Mouse (Mus musculus): ENCODE results near the gene Ccdc71. TPM values are rescaled to one million over a fixed set of nuclear protein-coding genes. Genes with fewer than 3 reads are reported as not detected.

Gene Ccdc71
- polyA plus RNA-seq, 1 experiment from 2014 or later = 29.4 TPM

DNA sequence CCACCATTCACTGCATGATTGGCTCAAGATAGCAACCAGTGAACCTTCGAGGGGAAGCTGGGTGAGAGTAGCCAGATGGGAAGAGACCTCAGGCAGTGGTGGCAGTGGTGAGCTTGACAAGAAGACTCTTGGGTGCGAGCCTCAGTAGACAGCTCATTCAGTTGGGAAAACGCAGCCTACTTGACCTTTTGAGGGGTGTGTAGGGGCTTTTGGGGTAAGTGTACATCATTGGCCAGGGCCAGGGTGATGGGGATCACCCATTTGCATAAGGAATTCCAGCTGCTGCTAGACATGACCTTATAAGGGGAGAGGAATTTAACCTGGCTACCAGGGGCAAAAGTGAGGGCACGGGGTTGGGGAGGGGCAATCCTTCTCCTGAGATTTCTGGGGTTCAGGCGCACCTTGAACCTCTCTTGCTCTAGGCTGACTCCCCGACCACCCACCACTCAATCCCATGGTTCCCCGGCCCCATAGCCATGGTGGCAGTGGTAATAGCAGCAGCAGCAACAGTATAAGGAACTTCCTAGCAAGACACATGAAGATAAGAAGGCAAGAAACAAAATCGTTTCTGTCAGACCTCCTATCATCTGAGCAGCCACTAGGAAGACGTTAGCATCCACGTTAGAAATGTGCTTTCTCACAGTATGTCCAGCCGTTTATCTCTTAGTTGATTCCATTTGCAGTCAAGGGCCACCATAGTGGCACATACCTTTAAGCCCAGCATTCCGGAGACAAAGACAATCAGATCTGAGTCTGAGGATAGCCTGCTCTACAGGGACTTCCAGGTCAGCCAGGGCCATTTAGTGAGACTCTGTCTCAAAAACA lies 4.4 kb upstream of the Ccdc71 start:
- H3K36me3 ChIP-seq (ENCODE audit: control insufficient read depth, insufficient read depth) = no peaks in the 10 kb centered on the region

GRCm38 (mm10) chr9:108456953-108457352 lies 3.4 kb upstream of the Ccdc71 start:
- Histone ChIP-seq H3K27me3 (replicated peaks; ENCODE audit: control insufficient read depth, insufficient read depth, low read length) (no peaks in the 10 kb centered on the region), H3K27ac (ENCODE audit: low read depth, low read length) (no peak overlapping the region), H3K4me3 (ENCODE audit: low read depth, low read length) (no peak overlapping the region), H3K4me2 (replicated peaks; ENCODE audit: low read depth) (no peak overlapping the region), H3K9ac (ENCODE audit: low read depth, low read length) (no peak overlapping the region), H3K4me1 (replicated peaks; ENCODE audit: control insufficient read depth, insufficient read depth, low read length) (peaks cover 12% of the 10 kb centered on the region), H3K36me3 (ENCODE audit: control insufficient read depth, insufficient read depth) (no peaks in the 10 kb centered on the region), H3K9me3 (ENCODE audit: control insufficient read depth) (no peaks in the 10 kb centered on the region)
- WGBS = 89% methylated on average over 10 of the region's 10 CpGs
- TF ChIP-seq CTCF (IDR thresholded peaks at IDR 0.05; ENCODE audit: low read depth) = no peak
- ATAC-seq = no peak

More for the DNA sequence above, 4.4 kb upstream of the Ccdc71 start:
- Histone ChIP-seq H3K4me3 (ENCODE audit: low read depth, low read length) (no peak overlapping the region), H3K27ac (ENCODE audit: low read depth, low read length) (no peak overlapping the region), H3K9ac (ENCODE audit: low read depth, low read length) (no peak overlapping the region), H3K4me1 (replicated peaks; ENCODE audit: control insufficient read depth, insufficient read depth, low read length) (peaks cover 8% of the 10 kb centered on the region; the same call in 1 of the 2 replicates), H3K27me3 (replicated peaks; ENCODE audit: control insufficient read depth, insufficient read depth, low read length) (no peaks in the 10 kb centered on the region), H3K4me2 (replicated peaks; ENCODE audit: low read depth) (no peak overlapping the region), H3K9me3 (ENCODE audit: control insufficient read depth) (no peaks in the 10 kb centered on the region)
- ATAC-seq = no peak
- TF ChIP-seq CTCF (IDR thresholded peaks at IDR 0.05; ENCODE audit: low read depth) = no peak
- 73% methylated on average over 12 of the region's 12 CpGs for WGBS

DNA sequence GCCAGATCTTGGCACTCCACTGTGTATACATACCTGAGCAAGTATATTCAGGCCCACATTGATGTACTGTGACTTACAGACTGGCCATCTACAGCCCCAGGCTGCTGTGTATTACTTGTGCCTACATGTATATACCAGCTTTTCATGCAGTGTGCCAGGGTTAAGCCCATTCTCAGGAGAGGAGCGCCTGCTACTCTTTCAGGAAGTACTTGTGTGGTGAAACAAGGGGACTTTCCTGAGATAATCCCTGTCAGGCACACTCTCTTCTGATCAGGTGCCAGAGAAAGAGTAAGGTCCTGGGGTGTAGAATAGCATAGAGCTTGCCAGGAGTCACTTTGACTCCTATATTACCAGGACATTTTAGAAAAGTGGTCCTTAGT lies 398 bp upstream of the Ccdc71 start:
- WGBS = 81% methylated on average over 1 of the region's 1 CpGs
- Histone ChIP-seq H3K36me3 (ENCODE audit: control insufficient read depth, insufficient read depth) (peaks cover 18% of the 10 kb centered on the region), H3K9ac (ENCODE audit: low read depth, low read length) (no peak overlapping the region), H3K9me3 (ENCODE audit: control insufficient read depth) (no peaks in the 10 kb centered on the region), H3K4me1 (replicated peaks; ENCODE audit: control insufficient read depth, insufficient read depth, low read length) (peaks cover 14% of the 10 kb centered on the region), H3K4me2 (replicated peaks; ENCODE audit: low read depth) (peak overlapping the region; percentile 73), H3K27ac (ENCODE audit: low read depth, low read length) (peak overlapping the region; percentile 95; the same call in 1 of the 2 replicates), H3K4me3 (ENCODE audit: low read depth, low read length) (peak overlapping the region; percentile 90; the same call in 1 of the 2 replicates), H3K27me3 (replicated peaks; ENCODE audit: control insufficient read depth, insufficient read depth, low read length) (no peaks in the 10 kb centered on the region)
- no peak for ATAC-seq
- no peak for TF ChIP-seq CTCF (IDR thresholded peaks at IDR 0.05; ENCODE audit: low read depth)

DNA sequence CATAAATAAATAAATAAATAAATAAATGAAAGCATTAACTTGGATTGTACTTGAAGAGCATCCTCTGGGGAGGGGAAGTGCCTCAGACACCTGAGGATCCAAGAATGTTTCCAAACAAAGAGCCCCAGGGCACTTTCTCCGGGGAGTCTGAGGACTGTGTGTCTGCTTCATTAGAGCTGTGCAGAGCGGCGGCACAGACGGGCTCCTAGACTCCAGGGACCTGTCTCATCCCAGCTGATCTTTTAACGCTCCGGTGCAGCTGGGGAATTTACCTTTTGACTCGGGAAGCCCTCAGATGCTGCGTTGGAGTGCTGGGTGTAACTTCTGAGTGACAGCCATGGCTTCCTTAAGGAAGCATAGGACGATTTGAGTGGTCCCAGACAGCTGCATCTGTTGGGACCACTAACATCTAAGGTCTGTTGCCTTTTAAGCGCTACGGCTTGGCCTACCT lies 879 bp downstream of the Ccdc71 start, which contains the start of gene Klhdc8b:
Gene Klhdc8b, minus strand, starts transcription at position 401 of the 451 bp plus-strand sequence.
- H3K9me3 ChIP-seq (ENCODE audit: control insufficient read depth) = no peaks in the 10 kb centered on the region
- peaks cover 14% of the 10 kb centered on the region for H3K4me1 ChIP-seq (replicated peaks; ENCODE audit: control insufficient read depth, insufficient read depth, low read length)
- 0 out of 2 replicates have a peak, but pooled peaks have one; percentile 10 for ATAC-seq
- peaks cover 24% of the 10 kb centered on the region for H3K36me3 ChIP-seq (ENCODE audit: control insufficient read depth, insufficient read depth)
- H3K4me3 ChIP-seq (ENCODE audit: low read depth, low read length) = peak within 1 kb of the TSS; percentile 90
- no peaks in the 10 kb centered on the region for H3K27me3 ChIP-seq (replicated peaks; ENCODE audit: control insufficient read depth, insufficient read depth, low read length)
- peak within 1 kb of the TSS; percentile 95 for H3K27ac ChIP-seq (ENCODE audit: low read depth, low read length)
- TF ChIP-seq CTCF (IDR thresholded peaks at IDR 0.05; ENCODE audit: low read depth) = no peak
- WGBS = 14% methylated on average over 11 of the region's 11 CpGs
- H3K4me2 ChIP-seq (replicated peaks; ENCODE audit: low read depth) = peak within 1 kb of the TSS; percentile 73
- H3K9ac ChIP-seq (ENCODE audit: low read depth, low read length) = peak within 1 kb of the TSS; percentile 91

GRCm38 (mm10) chr9:108461675-108462074 lies 1.3 kb downstream of the Ccdc71 start:
- Histone ChIP-seq H3K36me3 (ENCODE audit: control insufficient read depth, insufficient read depth) (peaks cover 24% of the 10 kb centered on the region), H3K4me3 (ENCODE audit: low read depth, low read length) (peak overlapping the region; percentile 90), H3K27ac (ENCODE audit: low read depth, low read length) (0 out of 2 replicates have a peak overlapping the region, but pooled peaks have one; percentile 2), H3K27me3 (replicated peaks; ENCODE audit: control insufficient read depth, insufficient read depth, low read length) (no peaks in the 10 kb centered on the region), H3K9ac (ENCODE audit: low read depth, low read length) (peak overlapping the region; percentile 91), H3K4me2 (replicated peaks; ENCODE audit: low read depth) (peak overlapping the region; percentile 73), H3K9me3 (ENCODE audit: control insufficient read depth) (no peaks in the 10 kb centered on the region), H3K4me1 (replicated peaks; ENCODE audit: control insufficient read depth, insufficient read depth, low read length) (peaks cover 14% of the 10 kb centered on the region)
- no peak for TF ChIP-seq CTCF (IDR thresholded peaks at IDR 0.05; ENCODE audit: low read depth)
- ATAC-seq = no peak
- 74% methylated on average over 5 of the region's 5 CpGs for WGBS

GRCm38 (mm10) chr9:108462192-108462591 lies 1.9 kb downstream of the Ccdc71 start:
- Histone ChIP-seq H3K9me3 (ENCODE audit: control insufficient read depth) (no peaks in the 10 kb centered on the region), H3K4me2 (replicated peaks; ENCODE audit: low read depth) (peak overlapping the region; percentile 73), H3K4me1 (replicated peaks; ENCODE audit: control insufficient read depth, insufficient read depth, low read length) (peaks cover 14% of the 10 kb centered on the region), H3K4me3 (ENCODE audit: low read depth, low read length) (no peak overlapping the region), H3K36me3 (ENCODE audit: control insufficient read depth, insufficient read depth) (peaks cover 24% of the 10 kb centered on the region), H3K9ac (ENCODE audit: low read depth, low read length) (0 out of 2 replicates have a peak overlapping the region, but pooled peaks have one; percentile 17), H3K27me3 (replicated peaks; ENCODE audit: control insufficient read depth, insufficient read depth, low read length) (no peaks in the 10 kb centered on the region), H3K27ac (ENCODE audit: low read depth, low read length) (0 out of 2 replicates have a peak overlapping the region, but pooled peaks have one; percentile 2)
- TF ChIP-seq CTCF (IDR thresholded peaks at IDR 0.05; ENCODE audit: low read depth) = no peak
- WGBS = 61% methylated on average over 10 of the region's 10 CpGs
- ATAC-seq = no peak

Data from intestine, postnatal 0 days (tissue).